Mouse (Mus musculus): ENCODE data around the gene Gm21258. TPM values are rescaled to one million over a fixed set of nuclear protein-coding genes. Genes with fewer than 3 reads are reported as not detected.
"Not testable (repeated sequence)": the region's sequence is repeated elsewhere in the genome, so short reads cannot be mapped to it uniquely, and the experiment has no call there.

Gene Gm21258
- total RNA-seq (2015; ENCODE audit: low replicate concordance) (not detected in 2 replicates), total RNA-seq (2017; ENCODE audit: low replicate concordance) (not detected in 2 replicates)

GRCm38 (mm10) chrY:52779740-52780139 is at the start of gene Gm21258:
Gm21258 (plus strand) TSS chrY:52780040.
- ATAC-seq (replicated peaks; ENCODE audit: low FRiP score, poor library complexity, severe bottlenecking): not testable (repeated sequence)
